25 mouse cellular contexts compared by ENCODE assay signal in genomic region chr17:5932161-5932560, GRCm38 (mm10).
"Had no signal": no experiment of that assay in that cellular context is flagged by ENCODE, and none has a peak within 500 bp of the region (broad histone marks: within the 10 kb centered on the region; RNA-seq: fewer than 3 reads in every experiment).

No protein-coding gene starts in this region.

- H3K27ac ChIP-seq: heart, adult 2 months; heart, embryonic 13.5 days; heart, embryonic 15.5 days; hindbrain, embryonic 13.5 days; hindbrain, embryonic 15.5 days; hindbrain, postnatal 0 days; kidney, embryonic 15.5 days; kidney, postnatal 0 days; limb, embryonic 13.5 days; limb, embryonic 15.5 days; liver, embryonic 12.5 days had no signal

- H3K4me3 ChIP-seq: heart, adult 2 months; heart, embryonic 13.5 days; heart, embryonic 15.5 days; hindbrain, embryonic 13.5 days; hindbrain, embryonic 15.5 days; kidney, embryonic 15.5 days; limb, embryonic 13.5 days; limb, embryonic 15.5 days; liver, embryonic 12.5 days had no signal

- H3K9ac ChIP-seq: heart, embryonic 13.5 days; heart, embryonic 15.5 days; hindbrain, embryonic 13.5 days; hindbrain, embryonic 15.5 days; kidney, embryonic 15.5 days; limb, embryonic 13.5 days; limb, embryonic 15.5 days; liver, embryonic 12.5 days had no signal

- H3K27me3 ChIP-seq: heart, embryonic 15.5 days; kidney, embryonic 15.5 days; limb, embryonic 13.5 days; limb, embryonic 15.5 days had no signal

- H3K9me3 ChIP-seq: heart, embryonic 13.5 days; heart, embryonic 15.5 days; hindbrain, embryonic 13.5 days; hindbrain, embryonic 15.5 days; kidney, embryonic 15.5 days; limb, embryonic 13.5 days; limb, embryonic 15.5 days; liver, embryonic 12.5 days had no signal

- H3K4me2 ChIP-seq: heart, embryonic 11.5 days; heart, embryonic 13.5 days; heart, embryonic 15.5 days; hindbrain, embryonic 13.5 days; hindbrain, embryonic 15.5 days; kidney, embryonic 15.5 days; limb, embryonic 13.5 days; limb, embryonic 15.5 days; liver, embryonic 12.5 days had no signal

- DNase-seq: gastrocnemius, postnatal 14 days; gastrocnemius, postnatal 36 days; heart, adult 11 months; heart, adult 2 months; heart, postnatal 14 days; heart, postnatal 36 days; kidney, adult 11 months; kidney, adult 2 months; kidney, adult 9 months; kidney, postnatal 14 days; kidney, postnatal 36 days; layer of hippocampus, adult 9-11 months; layer of hippocampus, postnatal 36 days; left cerebral cortex, postnatal 4 days had no signal
